Mouse (Mus musculus) ES-E14 (cell line): Measurements from ENCODE around the gene Lmtk2. TPM values are rescaled to one million over a fixed set of nuclear protein-coding genes. Genes with fewer than 3 reads are reported as not detected.

Experiments used
- DNase-seq: peaks from one replicate; pipeline ENCODE4 v3.0.0-alpha.2; 2013; ENCODE audit warnings: low read depth, low spot score
- H3K27ac ChIP-seq: 2 replicates; pipeline ENCODE4 v1.5.1; 2012; ENCODE audit warnings: low read depth, mild to moderate bottlenecking, low read length, moderate library complexity, mixed read lengths; ENCODE audit not compliant: poor library complexity, insufficient read depth, severe bottlenecking
- H3K36me3 ChIP-seq: 2 replicates; pipeline ENCODE4 v1.6.1; 2012; ENCODE audit warnings: mild to moderate bottlenecking, low read length, moderate library complexity, mixed read lengths; ENCODE audit not compliant: control insufficient read depth, poor library complexity, insufficient read depth, severe bottlenecking
- H3K4me1 ChIP-seq, 2 experiments: fragments of 150-350 bp in 1 of 2; sonication (generic) in 1 of 2; 2 replicates each; pipeline ENCODE4 v1.6.1; 2012; ENCODE audit warnings: low read length in 2 of 2, mild to moderate bottlenecking in 1 of 2, mixed read lengths in 1 of 2; ENCODE audit not compliant: control insufficient read depth in 2 of 2, insufficient read depth in 2 of 2, poor library complexity in 1 of 2
- H3K4me3 ChIP-seq, 2 experiments: fragments of 150-350 bp in 1 of 2; sonication (generic) in 1 of 2; 2 replicates each; pipeline ENCODE4 v1.5.1; 2012; ENCODE audit warnings: low read length in 2 of 2, low read depth in 1 of 2, mild to moderate bottlenecking in 1 of 2, mixed read lengths in 1 of 2; ENCODE audit not compliant: insufficient read depth in 1 of 2, poor library complexity in 1 of 2, severe bottlenecking in 1 of 2
- H3K9ac ChIP-seq: 2 replicates; pipeline ENCODE4 v1.6.1; 2012; ENCODE audit warnings: low read depth, mild to moderate bottlenecking, low read length, mixed read lengths; ENCODE audit not compliant: poor library complexity, insufficient read depth, severe bottlenecking
- H3K9me3 ChIP-seq: fragments of 150-350 bp; sonication (generic); 2 replicates; pipeline ENCODE4 v1.6.1; 2012; ENCODE audit warnings: low read depth, mild to moderate bottlenecking, low read length; ENCODE audit not compliant: control insufficient read depth, insufficient read depth
- CHD2 ChIP-seq: IDR thresholded peaks from 2 replicates; pipeline ENCODE4 v1.6.1; 2014; ENCODE audit warnings: mild to moderate bottlenecking, low read depth, low read length, inconsistent platforms
- HCFC1 ChIP-seq: IDR thresholded peaks from 2 replicates; pipeline ENCODE4 v1.6.1; 2012; ENCODE audit warnings: low read length, inconsistent platforms, borderline replicate concordance; ENCODE audit not compliant: insufficient read depth
- MAFK ChIP-seq: IDR thresholded peaks from 2 replicates; pipeline ENCODE4 v1.6.1; 2014; ENCODE audit warnings: mild to moderate bottlenecking, low read depth, low read length, inconsistent platforms; ENCODE audit not compliant: insufficient read depth
- ZC3H11A ChIP-seq: IDR thresholded peaks from 2 replicates; pipeline ENCODE4 v1.6.1; 2012; ENCODE audit warnings: low read depth, mild to moderate bottlenecking, inconsistent platforms, low read length, borderline replicate concordance
- ZNF384 ChIP-seq: IDR thresholded peaks from 2 replicates; pipeline ENCODE4 v1.6.1; 2012; ENCODE audit warnings: low read depth, low read length, inconsistent platforms
- in situ Hi-C, 2 experiments: fragments of 600-800 bp; cut with MboI; formaldehyde crosslinking; loops; one replicate each; pipeline ENCODE4 v1.15.1; 2025; ENCODE audit warnings: low sequenced_read_pairs in 2 of 2, inconsistent platforms in 1 of 2; ENCODE audit not compliant: unreplicated experiment in 2 of 2
- total RNA-seq: library from RNA; depleted of rRNA; stranded (reverse); fragments of 300-350 nt; gene quantifications from 2 replicates; pipeline ENCODE4 v1.2.3, GENCODE M21; 2012

Lmtk2 gene
- total RNA-seq, 1 experiment, result 61.2 TPM

- H3K9ac ChIP-seq, result no peak overlapping the region
- no peaks in the 10 kb centered on the region for H3K9me3 ChIP-seq
- no peak for DNase-seq
- H3K27ac ChIP-seq, result peak overlapping the region; percentile 57; the same call in 1 of the 2 replicates
- H3K4me1 ChIP-seq, result peaks cover 7 to 19% of the 10 kb centered on the region in 2 experiments; a peak in 3 of 4 replicates
- TF ChIP-seq HCFC1 (no peak), ZC3H11A (no peak), ZNF384 (no peak), CHD2 (no peak)
- no peaks in the 10 kb centered on the region for H3K36me3 ChIP-seq
- no peak overlapping the region for H3K4me3 ChIP-seq
- in situ Hi-C loops, result no loop called here
Observed at GRCm38 (mm10) chr5:144086494-144086893, 13.7 kb upstream of the Lmtk2 start.

- in situ Hi-C loops, result no loop called here
- Histone ChIP-seq H3K4me3 (no peak overlapping the region), H3K4me1 (peaks cover 7 to 19% of the 10 kb centered on the region in 2 experiments; a peak in 3 of 4 replicates), H3K36me3 (no peaks in the 10 kb centered on the region), H3K27ac (no peak overlapping the region), H3K9ac (no peak overlapping the region), H3K9me3 (no peaks in the 10 kb centered on the region)
- no peak for DNase-seq
- TF ChIP-seq MAFK (no peak), HCFC1 (no peak), ZNF384 (no peak)
Observed at GRCm38 (mm10) chr5:144088354-144088753, 11.9 kb upstream of the Lmtk2 start.

- H3K27ac ChIP-seq, result no peak overlapping the region
- H3K9ac ChIP-seq, result no peak overlapping the region
- no peaks in the 10 kb centered on the region for H3K36me3 ChIP-seq
- H3K4me3 ChIP-seq, result no peak overlapping the region
- DNase-seq, result no peak
- H3K4me1 ChIP-seq, result peaks cover 4 to 12% of the 10 kb centered on the region in 2 experiments; a peak in 2 of 4 replicates
- in situ Hi-C loops, result no loop called here
- no peak for TF ChIP-seq ZC3H11A
- TF ChIP-seq HCFC1, result no peak
- H3K9me3 ChIP-seq, result no peaks in the 10 kb centered on the region
Observed at GRCm38 (mm10) chr5:144095461-144095970, 4.7 kb upstream of the Lmtk2 start.

GRCm38 (mm10) chr5:144097902-144098639 is 2.2 kb upstream of the Lmtk2 start:
- no peak overlapping the region for H3K9ac ChIP-seq
- no peak overlapping the region for H3K27ac ChIP-seq
- TF ChIP-seq CHD2 (no peak), HCFC1 (no peak), ZNF384 (no peak), MAFK (no peak), ZC3H11A (no peak)
- in situ Hi-C loops, result no loop called here
- DNase-seq, result no peak
- no peaks in the 10 kb centered on the region for H3K36me3 ChIP-seq
- H3K9me3 ChIP-seq, result no peaks in the 10 kb centered on the region
- H3K4me1 ChIP-seq, result peaks cover 4 to 13% of the 10 kb centered on the region in 2 experiments; a peak in 2 of 4 replicates
- no peak overlapping the region for H3K4me3 ChIP-seq

- TF ChIP-seq ZNF384 (no peak), CHD2 (no peak), ZC3H11A (no peak), HCFC1 (no peak), MAFK (no peak)
Observed at GRCm38 (mm10) chr5:144098640-144098929, 1.7 kb upstream of the Lmtk2 start.

More at GRCm38 (mm10) chr5:144098640-144098929, 1.7 kb upstream of the Lmtk2 start:
- no peak overlapping the region for H3K27ac ChIP-seq
- H3K4me3 ChIP-seq, result no peak overlapping the region
- no peaks in the 10 kb centered on the region for H3K36me3 ChIP-seq
- in situ Hi-C loops, result no loop called here
- H3K9me3 ChIP-seq, result no peaks in the 10 kb centered on the region
- peaks cover 4 to 16% of the 10 kb centered on the region in 2 experiments; a peak in 2 of 4 replicates for H3K4me1 ChIP-seq
- no peak overlapping the region for H3K9ac ChIP-seq
- DNase-seq, result no peak
